Mouse (Mus musculus) embryonic facial prominence, embryonic 15.5 days (tissue): ENCODE data around the gene Lamb3. TPM values are rescaled to one million over a fixed set of nuclear protein-coding genes. Genes with fewer than 3 reads are reported as not detected.
"Not testable (repeated sequence)": the region's sequence is repeated elsewhere in the genome, so short reads cannot be mapped to it uniquely, and the experiment has no call there.

Experiments
- ATAC-seq: fragments of 200-750 bp; cut with Nextera tagmentation; 2 replicates; pipeline ENCODE4 v1.8.0; 2017; ENCODE audit warnings: low read depth, moderate TSS enrichment; ENCODE audit not compliant: insufficient number of reproducible peaks, low FRiP score, low TSS enrichment
- H3K27ac ChIP-seq: fragments of 300-500 bp; sonication (generic); replicated peaks from 2 replicates; pipeline ENCODE4 v1.5.1; 2015; ENCODE audit warnings: mild to moderate bottlenecking, inconsistent platforms
- H3K27me3 ChIP-seq: fragments of 300-500 bp; sonication (generic); 2 replicates; pipeline ENCODE4 v1.6.1; 2015; ENCODE audit warnings: inconsistent platforms
- H3K36me3 ChIP-seq: fragments of 300-500 bp; sonication (generic); 2 replicates; pipeline ENCODE4 v1.6.1; 2015; ENCODE audit warnings: mild to moderate bottlenecking, inconsistent platforms
- H3K4me1 ChIP-seq: fragments of 300-500 bp; sonication (generic); 2 replicates; pipeline ENCODE4 v1.6.1; 2015; ENCODE audit warnings: inconsistent platforms
- H3K4me2 ChIP-seq: fragments of 300-500 bp; sonication (generic); replicated peaks from 2 replicates; pipeline ENCODE4 v1.6.1; 2015; ENCODE audit warnings: mild to moderate bottlenecking, inconsistent platforms
- H3K4me3 ChIP-seq: fragments of 300-500 bp; sonication (generic); replicated peaks from 2 replicates; pipeline ENCODE4 v1.5.1; 2015; ENCODE audit warnings: mild to moderate bottlenecking, inconsistent platforms
- H3K9ac ChIP-seq: fragments of 300-500 bp; sonication (generic); 2 replicates; pipeline ENCODE4 v1.6.1; 2015; ENCODE audit warnings: inconsistent platforms
- H3K9me3 ChIP-seq: fragments of 300-500 bp; sonication (generic); replicated peaks from 2 replicates; pipeline ENCODE4 v1.6.1; 2016; ENCODE audit warnings: inconsistent platforms
- WGBS: fragments of 180-500 bp; shearing (Covaris S2); methylation state at CpG from one replicate; pipeline ENCODE4 v1.1.7; 2015; 5-methylcytosine and 5-hydroxymethylcytosine counted together
- polyA plus RNA-seq: library from polyadenylated mRNA; unstranded; fragments of >200 nt; fragmentation: Nextera tagmentation; extraction: Ambion mirVana; gene quantifications from 2 replicates; pipeline ENCODE4 v1.2.1, GENCODE M21; 2015

Gene Lamb3
- polyA plus RNA-seq, 1 experiment from 2014 or later: 17.9 TPM

- no peak for ATAC-seq
- Histone ChIP-seq H3K36me3 (no peaks in the 10 kb centered on the region), H3K9ac (no peak overlapping the region), H3K27ac (no peak overlapping the region), H3K9me3 (no peaks in the 10 kb centered on the region), H3K27me3 (no peaks in the 10 kb centered on the region), H3K4me3 (no peak overlapping the region), H3K4me1 (peaks cover 4% of the 10 kb centered on the region; the same call in 1 of the 2 replicates), H3K4me2 (no peak overlapping the region)
- 74% methylated on average over 7 of the region's 7 CpGs for WGBS
Observed at GRCm38 (mm10) chr1:193251386-193251785, 43.9 kb downstream of the Lamb3 start.

- Histone ChIP-seq H3K36me3 (no peaks in the 10 kb centered on the region), H3K4me3 (no peak overlapping the region), H3K9ac (no peak overlapping the region), H3K9me3 (no peaks in the 10 kb centered on the region), H3K4me1 (peaks cover 8% of the 10 kb centered on the region; the same call in 1 of the 2 replicates), H3K27ac (no peak overlapping the region), H3K4me2 (no peak overlapping the region), H3K27me3 (no peaks in the 10 kb centered on the region)
- no peak for ATAC-seq
- 32% methylated on average over 5 of the region's 5 CpGs for WGBS
Observed at GRCm38 (mm10) chr1:193252616-193253015, 45.1 kb downstream of the Lamb3 start.

DNA sequence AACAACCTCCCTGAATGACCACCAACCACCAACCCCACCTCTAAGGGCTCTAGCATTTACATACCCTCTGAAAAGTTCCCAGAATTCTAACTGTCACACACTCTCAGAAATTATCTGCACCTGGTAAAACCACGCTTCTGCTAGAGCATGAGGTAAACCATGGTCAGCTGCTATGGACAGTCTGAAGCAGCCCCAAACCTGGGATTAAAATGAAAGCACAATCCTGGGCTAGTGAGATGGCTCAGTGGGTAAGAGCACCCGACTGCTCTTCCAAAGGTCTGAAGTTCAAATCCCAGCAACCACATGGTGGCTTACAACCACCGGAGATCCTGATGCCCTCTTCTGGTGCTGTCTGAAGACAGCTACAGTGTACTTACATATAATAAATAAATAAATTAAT is 46.4 kb downstream of the Lamb3 start:
- H3K27me3 ChIP-seq, H3K4me3 ChIP-seq, H3K4me2 ChIP-seq, H3K4me1 ChIP-seq, ATAC-seq, H3K36me3 ChIP-seq, H3K9ac ChIP-seq, H3K9me3 ChIP-seq, H3K27ac ChIP-seq: not testable (repeated sequence)
- 61% methylated on average over 3 of the region's 3 CpGs for WGBS

GRCm38 (mm10) chr1:193255032-193255431 is 47.5 kb downstream of the Lamb3 start:
- ATAC-seq: no peak
- WGBS: 73% methylated on average over 8 of the region's 8 CpGs
- H3K27ac ChIP-seq: no peak overlapping the region
- H3K4me2 ChIP-seq: no peak overlapping the region
- peaks cover 8% of the 10 kb centered on the region; the same call in 1 of the 2 replicates for H3K4me1 ChIP-seq
- no peaks in the 10 kb centered on the region for H3K36me3 ChIP-seq
- H3K9ac ChIP-seq: no peak overlapping the region
- H3K27me3 ChIP-seq: no peaks in the 10 kb centered on the region
- no peak overlapping the region for H3K4me3 ChIP-seq
- H3K9me3 ChIP-seq: no peaks in the 10 kb centered on the region

DNA sequence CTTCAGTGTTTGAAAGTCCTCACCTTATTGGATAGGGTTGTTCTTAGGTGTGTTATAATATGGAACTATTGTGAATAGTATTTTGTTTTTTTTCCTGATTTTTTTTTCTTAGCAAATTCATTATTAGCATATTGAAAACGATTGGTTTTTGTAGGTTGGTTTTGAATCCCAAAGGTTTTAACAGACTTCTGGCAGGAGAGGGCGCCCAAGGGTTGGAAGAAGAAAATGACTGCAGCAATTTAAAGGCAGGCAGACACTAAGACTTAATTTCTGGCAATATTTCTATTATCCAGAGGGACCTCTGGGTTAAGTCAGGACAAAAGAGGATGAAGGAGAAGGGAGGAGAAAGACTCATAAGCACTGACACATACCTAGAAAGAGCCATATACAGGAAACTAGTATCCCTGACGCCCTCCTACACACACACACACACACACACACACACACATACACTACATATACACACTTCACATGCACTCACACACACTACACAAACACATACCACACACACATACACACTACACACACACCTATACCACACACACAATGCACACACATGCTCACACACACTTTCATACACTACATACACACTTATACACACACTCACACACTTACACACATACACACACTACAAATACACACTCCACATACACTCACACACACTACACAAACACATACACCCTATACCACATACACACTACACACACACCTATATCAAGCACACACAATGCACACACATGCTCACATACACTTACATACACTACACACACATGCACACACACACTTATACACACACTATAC is 48.2 kb downstream of the Lamb3 start:
- Histone ChIP-seq H3K4me2 (no peak overlapping the region), H3K4me1 (peaks cover 8% of the 10 kb centered on the region; the same call in 1 of the 2 replicates), H3K36me3 (no peaks in the 10 kb centered on the region), H3K9me3 (no peaks in the 10 kb centered on the region), H3K4me3 (no peak overlapping the region), H3K9ac (no peak overlapping the region), H3K27me3 (no peaks in the 10 kb centered on the region), H3K27ac (no peak overlapping the region)
- 28% methylated on average over 3 of the region's 3 CpGs for WGBS
- no peak; the same call in 1 of the 2 replicates for ATAC-seq

DNA sequence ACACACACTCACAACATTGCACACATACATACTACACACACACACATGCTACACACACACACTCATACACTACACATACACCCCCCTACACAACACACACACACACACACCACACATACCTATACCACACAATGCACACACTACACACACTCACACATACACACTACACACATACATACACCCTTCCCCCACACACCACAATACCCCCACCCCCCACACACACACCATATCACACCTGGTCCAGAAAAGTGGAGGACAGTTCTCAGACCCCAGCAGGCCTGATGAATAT is 48.7 kb downstream of the Lamb3 start:
- Histone ChIP-seq H3K9me3 (no peaks in the 10 kb centered on the region), H3K4me3 (no peak overlapping the region), H3K4me1 (peaks cover 8% of the 10 kb centered on the region; the same call in 1 of the 2 replicates), H3K9ac (no peak overlapping the region), H3K4me2 (no peak overlapping the region), H3K27me3 (no peaks in the 10 kb centered on the region), H3K36me3 (no peaks in the 10 kb centered on the region), H3K27ac (0 out of 2 replicates have a peak overlapping the region, but pooled peaks have one; percentile 11)
- ATAC-seq: no peak

- peak overlapping the region; percentile 11; the same call in 1 of the 2 replicates for H3K27ac ChIP-seq
- no peak overlapping the region for H3K4me3 ChIP-seq
- peaks cover 8% of the 10 kb centered on the region; the same call in 1 of the 2 replicates for H3K4me1 ChIP-seq
- ATAC-seq: no peak
- WGBS: 42% methylated on average over 5 of the region's 5 CpGs
- H3K36me3 ChIP-seq: no peaks in the 10 kb centered on the region
- H3K9ac ChIP-seq: no peak overlapping the region
- H3K4me2 ChIP-seq: no peak overlapping the region
- no peaks in the 10 kb centered on the region for H3K9me3 ChIP-seq
- H3K27me3 ChIP-seq: no peaks in the 10 kb centered on the region
Observed at GRCm38 (mm10) chr1:193256621-193257098, 49.2 kb downstream of the Lamb3 start.

- WGBS: 88% methylated on average over 9 of the region's 9 CpGs
- no peak for ATAC-seq
- H3K4me1 ChIP-seq: peaks cover 21% of the 10 kb centered on the region
Observed at GRCm38 (mm10) chr1:193259559-193259958, 52.1 kb downstream of the Lamb3 start.

DNA sequence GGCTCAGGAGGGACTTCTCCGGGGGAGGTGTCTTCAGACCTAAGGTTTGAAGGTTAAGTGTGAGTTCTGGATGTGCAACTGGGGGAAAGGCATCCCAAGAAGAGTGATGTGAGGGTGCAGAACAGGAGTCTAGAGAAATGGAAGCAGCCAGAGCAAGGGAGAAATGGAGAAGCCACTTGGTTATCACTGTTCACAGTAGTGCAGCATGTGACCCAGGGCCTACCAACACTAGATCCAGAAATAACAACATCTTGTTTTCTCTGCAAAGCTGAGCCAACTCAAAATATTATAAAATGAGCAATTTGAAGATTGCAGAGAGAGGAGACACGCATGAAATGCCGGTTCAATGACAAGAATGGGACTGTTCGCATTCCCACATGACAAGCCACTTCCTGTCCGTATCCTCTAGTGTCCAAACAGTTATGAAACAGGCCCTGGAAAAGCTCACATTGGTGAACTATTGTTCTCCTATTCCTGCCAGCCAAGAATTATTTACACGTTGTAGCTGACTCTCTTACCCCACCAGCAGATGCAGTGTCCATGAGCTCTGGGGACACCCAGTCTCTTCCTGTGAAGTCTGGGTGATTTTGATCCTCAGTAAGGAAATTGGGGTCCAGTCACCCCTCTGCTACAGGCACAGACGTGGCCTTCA is 54.5 kb downstream of the Lamb3 start:
- peaks cover 13% of the 10 kb centered on the region; the same call in 1 of the 2 replicates for H3K4me1 ChIP-seq
- H3K4me3 ChIP-seq: no peak overlapping the region
- H3K27me3 ChIP-seq: no peaks in the 10 kb centered on the region
- no peak overlapping the region for H3K4me2 ChIP-seq
- no peak for ATAC-seq
- H3K9me3 ChIP-seq: no peaks in the 10 kb centered on the region
- H3K27ac ChIP-seq: 0 out of 2 replicates have a peak overlapping the region, but pooled peaks have one; percentile 53
- 53% methylated on average over 7 of the region's 7 CpGs for WGBS
- no peak overlapping the region for H3K9ac ChIP-seq
- H3K36me3 ChIP-seq: no peaks in the 10 kb centered on the region

More at GRCm38 (mm10) chr1:193259559-193259958, 52.1 kb downstream of the Lamb3 start:
- Histone ChIP-seq H3K36me3 (no peaks in the 10 kb centered on the region), H3K9me3 (no peaks in the 10 kb centered on the region), H3K4me3 (no peak overlapping the region), H3K27ac (no peak overlapping the region), H3K9ac (no peak overlapping the region), H3K27me3 (no peaks in the 10 kb centered on the region), H3K4me2 (no peak overlapping the region)

- no peaks in the 10 kb centered on the region for H3K9me3 ChIP-seq
- H3K4me2 ChIP-seq: no peak overlapping the region
- 65% methylated on average over 8 of the region's 8 CpGs for WGBS
- no peaks in the 10 kb centered on the region for H3K36me3 ChIP-seq
- no peak overlapping the region for H3K27ac ChIP-seq
- no peak overlapping the region for H3K4me3 ChIP-seq
- H3K4me1 ChIP-seq: peaks cover 13% of the 10 kb centered on the region; the same call in 1 of the 2 replicates
- no peaks in the 10 kb centered on the region for H3K27me3 ChIP-seq
- no peak overlapping the region for H3K9ac ChIP-seq
- no peak for ATAC-seq
Observed at GRCm38 (mm10) chr1:193263026-193263907, 55.8 kb downstream of the Lamb3 start.
